Mouse (Mus musculus): ENCODE results near the gene Gm13285. TPM values are rescaled to one million over a fixed set of nuclear protein-coding genes. Genes with fewer than 3 reads are reported as not detected.

Gm13285 gene
- total and polyA plus RNA-seq, 3 experiments, result 0.14 TPM; not detected in 2

DNA sequence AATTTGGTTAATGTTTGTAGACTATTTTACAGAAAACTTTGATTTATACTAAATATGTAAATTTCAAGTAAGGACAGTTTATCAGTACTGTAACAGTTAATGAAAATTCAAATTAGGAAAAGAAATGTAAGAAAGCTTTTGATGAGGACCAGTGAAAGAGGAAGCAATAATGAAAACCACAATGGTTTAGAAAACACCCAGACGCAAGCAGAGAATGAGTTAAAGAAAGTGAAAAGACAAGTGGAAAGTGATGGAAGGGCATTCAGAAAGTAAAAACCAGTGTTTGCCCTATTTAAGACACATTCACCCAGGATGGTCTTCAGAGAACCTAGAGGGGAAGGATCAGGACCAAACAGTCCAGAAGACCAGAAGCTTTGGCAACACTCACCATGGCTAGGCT lies 50.2 kb downstream of the Gm13285 start, which contains the start of gene Ifna1:
TSS of gene Ifna1 (plus strand) at position 390 of the 400 bp plus-strand sequence.
- H3K9ac ChIP-seq (ENCODE audit: control insufficient read depth, low read depth, low read length, poor library complexity, severe bottlenecking), result no peak within 1 kb of the TSS
- no peaks in the 10 kb centered on the region for H3K79me2 ChIP-seq (ENCODE audit: control insufficient read depth, insufficient read depth, low read length, poor library complexity)
- no peak for DNase-seq (ENCODE audit: low read depth, low spot score)
- H3K9me3 ChIP-seq (replicated peaks; ENCODE audit: insufficient read depth, low read length), result no peaks in the 10 kb centered on the region
- H3K36me3 ChIP-seq (ENCODE audit: control insufficient read depth in 1 of 2, insufficient read depth in 2 of 2, low read length in 2 of 2), result no peaks in the 10 kb centered on the region
- no peak within 1 kb of the TSS for H3K27ac ChIP-seq (ENCODE audit: control insufficient read depth, low read depth, low read length)
- TF ChIP-seq USF1 (IDR thresholded peaks at IDR 0.05; ENCODE audit: low read depth, low read length), result no peak
- no peak for TF ChIP-seq CTCF (IDR thresholded peaks at IDR 0.05 in 2 of 3, conservative IDR thresholded peaks at IDR 0.05 in 1 of 3; ENCODE audit: control insufficient read depth in 1 of 3, insufficient read depth in 1 of 3, low read depth in 2 of 3, low read length in 3 of 3, poor library complexity in 1 of 3, severe bottlenecking in 1 of 3)
- TF ChIP-seq HCFC1 (IDR thresholded peaks at IDR 0.05; ENCODE audit: low read depth, low read length), result no peak
- no peak for TF ChIP-seq MAZ (IDR thresholded peaks at IDR 0.05; ENCODE audit: low read depth, low read length)
- TF ChIP-seq ZMIZ1 (IDR thresholded peaks at IDR 0.05; ENCODE audit: low read depth, low read length), result no peak
- no peak for TF ChIP-seq E2F4 (IDR thresholded peaks at IDR 0.05; ENCODE audit: borderline replicate concordance, low read depth, low read length)
- no peak for TF ChIP-seq CHD2 (IDR thresholded peaks at IDR 0.05; ENCODE audit: low read length)
- TF ChIP-seq CHD1 (IDR thresholded peaks at IDR 0.05; ENCODE audit: low read depth, low read length), result no peak
- TF ChIP-seq SMC3 (IDR thresholded peaks at IDR 0.05; ENCODE audit: low read depth, low read length), result no peak
- no peak for TF ChIP-seq MEF2A (IDR thresholded peaks at IDR 0.05; ENCODE audit: extremely low read depth, insufficient replicate concordance, low read depth, low read length, poor library complexity, severe bottlenecking)
- no peak for TF ChIP-seq MYB (IDR thresholded peaks at IDR 0.05; ENCODE audit: low read depth, low read length)
- TF ChIP-seq POLR2A (IDR thresholded peaks at IDR 0.05; ENCODE audit: control insufficient read depth in 1 of 2, insufficient read depth in 1 of 2, low read depth in 1 of 2, low read length in 2 of 2, poor library complexity in 1 of 2), result no peak
- no peak for TF ChIP-seq GATA1 (IDR thresholded peaks at IDR 0.05; ENCODE audit: low read depth, low read length)
- TF ChIP-seq RAD21 (IDR thresholded peaks at IDR 0.05; ENCODE audit: low read depth, low read length), result no peak
- no peak for TF ChIP-seq POLR2AphosphoS5 (IDR thresholded peaks at IDR 0.05; ENCODE audit: borderline replicate concordance, low read depth, low read length)
- no peak for TF ChIP-seq MAFK (IDR thresholded peaks at IDR 0.05; ENCODE audit: borderline replicate concordance, low read depth, low read length)
- H3K27me3 ChIP-seq (ENCODE audit: control insufficient read depth in 1 of 2, insufficient read depth in 2 of 2, low read length in 2 of 2), result peaks cover 4 to 26% of the 10 kb centered on the region in 2 experiments
- H3K4me1 ChIP-seq (ENCODE audit: control insufficient read depth in 1 of 2, insufficient read depth in 2 of 2, low read length in 2 of 2), result no peaks in the 10 kb centered on the region; a peak in 1 of 4 replicates
- H3K4me3 ChIP-seq (ENCODE audit: control insufficient read depth in 1 of 2, insufficient read depth in 1 of 2, low read depth in 2 of 2, low read length in 2 of 2), result no peak within 1 kb of the TSS

Other genes starting within 250 kb of the Gm13285 start
Only the 30 nearest of the 31 such genes appear.
- not detected in 2 replicates for gene Ifna14, start 227.9 kb upstream of the Gm13285 start, total RNA-seq (2012; rRNA removed)
- gene Ifna14, start 227.9 kb upstream of the Gm13285 start, polyA plus RNA-seq (2012; ENCODE audit: insufficient read depth in 1 of 2, insufficient read length in 2 of 2, low read depth in 1 of 2, low replicate concordance in 2 of 2, missing spikeins in 1 of 2), result not detected
- gene Ifna9, start 207.3 kb upstream of the Gm13285 start, total RNA-seq (2012; rRNA removed), result not detected in 2 replicates
- gene Ifna9, start 207.3 kb upstream of the Gm13285 start, polyA plus RNA-seq (2012; ENCODE audit: insufficient read depth in 1 of 2, insufficient read length in 2 of 2, low read depth in 1 of 2, low replicate concordance in 2 of 2, missing spikeins in 1 of 2), result not detected
- not detected in 2 replicates for gene Ifna12, start 196.3 kb upstream of the Gm13285 start, total RNA-seq (2012; rRNA removed)
- not detected for gene Ifna12, start 196.3 kb upstream of the Gm13285 start, polyA plus RNA-seq (2012; ENCODE audit: insufficient read depth in 1 of 2, insufficient read length in 2 of 2, low read depth in 1 of 2, low replicate concordance in 2 of 2, missing spikeins in 1 of 2)
- gene C87499, start 165.3 kb upstream of the Gm13285 start, total RNA-seq (2012; rRNA removed), result not detected in 2 replicates
- not detected for gene C87499, start 165.3 kb upstream of the Gm13285 start, polyA plus RNA-seq (2012; ENCODE audit: insufficient read depth in 1 of 2, insufficient read length in 2 of 2, low read depth in 1 of 2, low replicate concordance in 2 of 2, missing spikeins in 1 of 2)
- gene Ifna13, start 155.2 kb upstream of the Gm13285 start, total RNA-seq (2012; rRNA removed), result not detected in 2 replicates
- gene Ifna13, start 155.2 kb upstream of the Gm13285 start, polyA plus RNA-seq (2012; ENCODE audit: insufficient read depth in 1 of 2, insufficient read length in 2 of 2, low read depth in 1 of 2, low replicate concordance in 2 of 2, missing spikeins in 1 of 2), result not detected
- not detected in 2 replicates for gene Ifna16, start 122.7 kb upstream of the Gm13285 start, total RNA-seq (2012; rRNA removed)
- gene Ifna16, start 122.7 kb upstream of the Gm13285 start, polyA plus RNA-seq (2012; ENCODE audit: insufficient read depth in 1 of 2, insufficient read length in 2 of 2, low read depth in 1 of 2, low replicate concordance in 2 of 2, missing spikeins in 1 of 2), result not detected
- gene Ifna2, start 115.8 kb upstream of the Gm13285 start, total RNA-seq (2012; rRNA removed), result not detected in 2 replicates
- gene Ifna2, start 115.8 kb upstream of the Gm13285 start, polyA plus RNA-seq (2012; ENCODE audit: insufficient read depth in 1 of 2, insufficient read length in 2 of 2, low read depth in 1 of 2, low replicate concordance in 2 of 2, missing spikeins in 1 of 2), result not detected
- not detected in 2 replicates for gene Ifnab, start 108.3 kb upstream of the Gm13285 start, total RNA-seq (2012; rRNA removed)
- not detected for gene Ifnab, start 108.3 kb upstream of the Gm13285 start, polyA plus RNA-seq (2012; ENCODE audit: insufficient read depth in 1 of 2, insufficient read length in 2 of 2, low read depth in 1 of 2, low replicate concordance in 2 of 2, missing spikeins in 1 of 2)
- gene Gm26566, start 77.9 kb upstream of the Gm13285 start, total RNA-seq (2012; rRNA removed), result 7.8 and 9.8 TPM in 2 replicates
- gene Gm26566, start 77.9 kb upstream of the Gm13285 start, polyA plus RNA-seq (2012; ENCODE audit: insufficient read depth in 1 of 2, insufficient read length in 2 of 2, low read depth in 1 of 2, low replicate concordance in 2 of 2, missing spikeins in 1 of 2), result under 1 TPM in 1 of 2 experiments, not detected in 1; 0.40 TPM
- gene Klhl9, start 77.2 kb upstream of the Gm13285 start, total RNA-seq (2012; rRNA removed), result 33.9 and 35.1 TPM in 2 replicates
- gene Klhl9, start 77.2 kb upstream of the Gm13285 start, polyA plus RNA-seq (2012; ENCODE audit: insufficient read depth in 1 of 2, insufficient read length in 2 of 2, low read depth in 1 of 2, low replicate concordance in 2 of 2, missing spikeins in 1 of 2), result 10 to 100 TPM; 16.6 to 69.5 TPM
- gene Gm13271, start 44.8 kb upstream of the Gm13285 start, total RNA-seq (2012; rRNA removed), result not detected in 2 replicates
- not detected for gene Gm13271, start 44.8 kb upstream of the Gm13285 start, polyA plus RNA-seq (2012; ENCODE audit: insufficient read depth in 1 of 2, insufficient read length in 2 of 2, low read depth in 1 of 2, low replicate concordance in 2 of 2, missing spikeins in 1 of 2)
- not detected in 2 replicates for gene Gm13283, start 39.5 kb upstream of the Gm13285 start, total RNA-seq (2012; rRNA removed)
- gene Gm13283, start 39.5 kb upstream of the Gm13285 start, polyA plus RNA-seq (2012; ENCODE audit: insufficient read depth in 1 of 2, insufficient read length in 2 of 2, low read depth in 1 of 2, low replicate concordance in 2 of 2, missing spikeins in 1 of 2), result not detected
- gene Gm13290, start 25.8 kb upstream of the Gm13285 start, total RNA-seq (2012; rRNA removed), result not detected in 2 replicates
- under 1 TPM in 1 of 2 experiments, not detected in 1; 0.29 TPM for gene Gm13290, start 25.8 kb upstream of the Gm13285 start, polyA plus RNA-seq (2012; ENCODE audit: insufficient read depth in 1 of 2, insufficient read length in 2 of 2, low read depth in 1 of 2, low replicate concordance in 2 of 2, missing spikeins in 1 of 2)
- not detected in 2 replicates for gene Gm13289, start 22.7 kb upstream of the Gm13285 start, total RNA-seq (2012; rRNA removed)
- gene Gm13289, start 22.7 kb upstream of the Gm13285 start, polyA plus RNA-seq (2012; ENCODE audit: insufficient read depth in 1 of 2, insufficient read length in 2 of 2, low read depth in 1 of 2, low replicate concordance in 2 of 2, missing spikeins in 1 of 2), result not detected
- gene Gm13272, start 19.8 kb upstream of the Gm13285 start, total RNA-seq (2012; rRNA removed), result not detected in 2 replicates
- gene Gm13272, start 19.8 kb upstream of the Gm13285 start, polyA plus RNA-seq (2012; ENCODE audit: insufficient read depth in 1 of 2, insufficient read length in 2 of 2, low read depth in 1 of 2, low replicate concordance in 2 of 2, missing spikeins in 1 of 2), result not detected
- gene Ifnz, start 17.5 kb upstream of the Gm13285 start, total RNA-seq (2012; rRNA removed), result not detected in 2 replicates
- under 1 TPM in 1 of 2 experiments, not detected in 1; 0.11 TPM for gene Ifnz, start 17.5 kb upstream of the Gm13285 start, polyA plus RNA-seq (2012; ENCODE audit: insufficient read depth in 1 of 2, insufficient read length in 2 of 2, low read depth in 1 of 2, low replicate concordance in 2 of 2, missing spikeins in 1 of 2)
- gene Gm13276, start 14.0 kb upstream of the Gm13285 start, total RNA-seq (2012; rRNA removed), result not detected in 2 replicates
- gene Gm13276, start 14.0 kb upstream of the Gm13285 start, polyA plus RNA-seq (2012; ENCODE audit: insufficient read depth in 1 of 2, insufficient read length in 2 of 2, low read depth in 1 of 2, low replicate concordance in 2 of 2, missing spikeins in 1 of 2), result not detected
- gene Gm13277, start 11.0 kb upstream of the Gm13285 start, total RNA-seq (2012; rRNA removed), result not detected in 2 replicates
- gene Gm13277, start 11.0 kb upstream of the Gm13285 start, polyA plus RNA-seq (2012; ENCODE audit: insufficient read depth in 1 of 2, insufficient read length in 2 of 2, low read depth in 1 of 2, low replicate concordance in 2 of 2, missing spikeins in 1 of 2), result not detected
- gene Gm13278, start 8.1 kb upstream of the Gm13285 start, total RNA-seq (2012; rRNA removed), result not detected in 2 replicates
- not detected for gene Gm13278, start 8.1 kb upstream of the Gm13285 start, polyA plus RNA-seq (2012; ENCODE audit: insufficient read depth in 1 of 2, insufficient read length in 2 of 2, low read depth in 1 of 2, low replicate concordance in 2 of 2, missing spikeins in 1 of 2)
- gene Gm13275, start 5.2 kb upstream of the Gm13285 start, total RNA-seq (2012; rRNA removed), result not detected in 2 replicates
- under 1 TPM in 1 of 2 experiments, not detected in 1; 0.52 TPM for gene Gm13275, start 5.2 kb upstream of the Gm13285 start, polyA plus RNA-seq (2012; ENCODE audit: insufficient read depth in 1 of 2, insufficient read length in 2 of 2, low read depth in 1 of 2, low replicate concordance in 2 of 2, missing spikeins in 1 of 2)
- gene Gm13279, start 2.3 kb upstream of the Gm13285 start, total RNA-seq (2012; rRNA removed), result not detected in 2 replicates
- not detected for gene Gm13279, start 2.3 kb upstream of the Gm13285 start, polyA plus RNA-seq (2012; ENCODE audit: insufficient read depth in 1 of 2, insufficient read length in 2 of 2, low read depth in 1 of 2, low replicate concordance in 2 of 2, missing spikeins in 1 of 2)
- not detected in 2 replicates for gene Gm13287, start 3.6 kb downstream of the Gm13285 start, total RNA-seq (2012; rRNA removed)
- not detected for gene Gm13287, start 3.6 kb downstream of the Gm13285 start, polyA plus RNA-seq (2012; ENCODE audit: insufficient read depth in 1 of 2, insufficient read length in 2 of 2, low read depth in 1 of 2, low replicate concordance in 2 of 2, missing spikeins in 1 of 2)
- not detected in 2 replicates for gene Gm13288, start 5.9 kb downstream of the Gm13285 start, total RNA-seq (2012; rRNA removed)
- not detected for gene Gm13288, start 5.9 kb downstream of the Gm13285 start, polyA plus RNA-seq (2012; ENCODE audit: insufficient read depth in 1 of 2, insufficient read length in 2 of 2, low read depth in 1 of 2, low replicate concordance in 2 of 2, missing spikeins in 1 of 2)
- not detected in 2 replicates for gene Ifna7, start 16.6 kb downstream of the Gm13285 start, total RNA-seq (2012; rRNA removed)
- not detected for gene Ifna7, start 16.6 kb downstream of the Gm13285 start, polyA plus RNA-seq (2012; ENCODE audit: insufficient read depth in 1 of 2, insufficient read length in 2 of 2, low read depth in 1 of 2, low replicate concordance in 2 of 2, missing spikeins in 1 of 2)
- not detected in 2 replicates for gene Ifna11, start 20.3 kb downstream of the Gm13285 start, total RNA-seq (2012; rRNA removed)
- gene Ifna11, start 20.3 kb downstream of the Gm13285 start, polyA plus RNA-seq (2012; ENCODE audit: insufficient read depth in 1 of 2, insufficient read length in 2 of 2, low read depth in 1 of 2, low replicate concordance in 2 of 2, missing spikeins in 1 of 2), result not detected
- not detected in 2 replicates for gene Ifna6, start 27.8 kb downstream of the Gm13285 start, total RNA-seq (2012; rRNA removed)
- not detected for gene Ifna6, start 27.8 kb downstream of the Gm13285 start, polyA plus RNA-seq (2012; ENCODE audit: insufficient read depth in 1 of 2, insufficient read length in 2 of 2, low read depth in 1 of 2, low replicate concordance in 2 of 2, missing spikeins in 1 of 2)
- not detected in 2 replicates for gene Ifna5, start 35.9 kb downstream of the Gm13285 start, total RNA-seq (2012; rRNA removed)
- gene Ifna5, start 35.9 kb downstream of the Gm13285 start, polyA plus RNA-seq (2012; ENCODE audit: insufficient read depth in 1 of 2, insufficient read length in 2 of 2, low read depth in 1 of 2, low replicate concordance in 2 of 2, missing spikeins in 1 of 2), result not detected
- gene Ifna4, start 42.2 kb downstream of the Gm13285 start, total RNA-seq (2012; rRNA removed), result not detected in 2 replicates
- gene Ifna4, start 42.2 kb downstream of the Gm13285 start, polyA plus RNA-seq (2012; ENCODE audit: insufficient read depth in 1 of 2, insufficient read length in 2 of 2, low read depth in 1 of 2, low replicate concordance in 2 of 2, missing spikeins in 1 of 2), result not detected
- gene Ifna1, start 50.4 kb downstream of the Gm13285 start, total RNA-seq (2012; rRNA removed), result not detected in 2 replicates
- not detected for gene Ifna1, start 50.4 kb downstream of the Gm13285 start, polyA plus RNA-seq (2012; ENCODE audit: insufficient read depth in 1 of 2, insufficient read length in 2 of 2, low read depth in 1 of 2, low replicate concordance in 2 of 2, missing spikeins in 1 of 2)
- not detected in 2 replicates for gene Ifne, start 80.5 kb downstream of the Gm13285 start, total RNA-seq (2012; rRNA removed)
- gene Ifne, start 80.5 kb downstream of the Gm13285 start, polyA plus RNA-seq (2012; ENCODE audit: insufficient read depth in 1 of 2, insufficient read length in 2 of 2, low read depth in 1 of 2, low replicate concordance in 2 of 2, missing spikeins in 1 of 2), result not detected

Data from MEL (cell line).